Mouse (Mus musculus) bone marrow, adult 2 months (tissue): ENCODE measurements around the gene Lnx2.

Source experiments
- CTCF ChIP-seq: fragments of 200-500 bp; IDR thresholded peaks from 2 replicates; pipeline ENCODE4 v1.5.1; 2011; ENCODE audit warnings: low read length, control low read depth; ENCODE audit not compliant: control insufficient read depth, insufficient read depth
- POLR2A ChIP-seq: fragments of 200-500 bp; IDR thresholded peaks from 2 replicates; pipeline ENCODE4 v1.6.1; 2011; ENCODE audit warnings: low read depth, mild to moderate bottlenecking, control low read depth, low read length, borderline replicate concordance; ENCODE audit not compliant: control insufficient read depth

- TF ChIP-seq CTCF, result no peak
- no peak for TF ChIP-seq POLR2A
Measured at GRCm38 (mm10) chr5:147108861-147109591, 32.6 kb upstream of the Lnx2 start.
